Mouse (Mus musculus) intestine, embryonic 15.5 days (tissue): ENCODE data around the gene Fam69b. TPM values are rescaled to one million over a fixed set of nuclear protein-coding genes. Genes with fewer than 3 reads are reported as not detected.

Experiments
- ATAC-seq: fragments of 200-750 bp; cut with Nextera tagmentation; 2 replicates; pipeline ENCODE4 v1.8.0; 2017; ENCODE audit warnings: moderate TSS enrichment, moderate library complexity
- H3K27ac ChIP-seq: fragments of 300-500 bp; sonication (generic); 2 replicates; pipeline ENCODE4 v1.5.1; 2015; ENCODE audit warnings: mild to moderate bottlenecking, inconsistent platforms
- H3K27me3 ChIP-seq: fragments of 300-500 bp; sonication (generic); replicated peaks from 2 replicates; pipeline ENCODE4 v1.6.1; 2015; ENCODE audit warnings: inconsistent platforms
- H3K36me3 ChIP-seq: fragments of 300-500 bp; sonication (generic); 2 replicates; pipeline ENCODE4 v1.6.1; 2015; ENCODE audit warnings: inconsistent platforms
- H3K4me1 ChIP-seq: fragments of 300-500 bp; sonication (generic); replicated peaks from 2 replicates; pipeline ENCODE4 v1.6.1; 2015; ENCODE audit warnings: inconsistent platforms
- H3K4me2 ChIP-seq: fragments of 300-500 bp; sonication (generic); replicated peaks from 2 replicates; pipeline ENCODE4 v1.6.1; 2015; ENCODE audit warnings: mild to moderate bottlenecking, inconsistent platforms
- H3K4me3 ChIP-seq: fragments of 300-500 bp; sonication (generic); replicated peaks from 2 replicates; pipeline ENCODE4 v1.5.1; 2015; ENCODE audit warnings: inconsistent platforms
- H3K9ac ChIP-seq: fragments of 300-500 bp; sonication (generic); 2 replicates; pipeline ENCODE4 v1.6.1; 2015; ENCODE audit warnings: inconsistent platforms
- H3K9me3 ChIP-seq: fragments of 300-500 bp; sonication (generic); 2 replicates; pipeline ENCODE4 v1.6.1; 2016; ENCODE audit warnings: inconsistent platforms
- WGBS: fragments of 180-500 bp; shearing (Covaris S2); methylation state at CpG from one replicate; pipeline ENCODE4 v1.1.7; 2015; 5-methylcytosine and 5-hydroxymethylcytosine counted together
- polyA plus RNA-seq: library from polyadenylated mRNA; unstranded; fragments of >200 nt; fragmentation: Nextera tagmentation; extraction: Ambion mirVana; gene quantifications from 2 replicates; pipeline ENCODE4 v1.2.1, GENCODE M21; 2015

Gene Fam69b
- polyA plus RNA-seq, 1 experiment from 2014 or later, result 31.1 TPM

DNA sequence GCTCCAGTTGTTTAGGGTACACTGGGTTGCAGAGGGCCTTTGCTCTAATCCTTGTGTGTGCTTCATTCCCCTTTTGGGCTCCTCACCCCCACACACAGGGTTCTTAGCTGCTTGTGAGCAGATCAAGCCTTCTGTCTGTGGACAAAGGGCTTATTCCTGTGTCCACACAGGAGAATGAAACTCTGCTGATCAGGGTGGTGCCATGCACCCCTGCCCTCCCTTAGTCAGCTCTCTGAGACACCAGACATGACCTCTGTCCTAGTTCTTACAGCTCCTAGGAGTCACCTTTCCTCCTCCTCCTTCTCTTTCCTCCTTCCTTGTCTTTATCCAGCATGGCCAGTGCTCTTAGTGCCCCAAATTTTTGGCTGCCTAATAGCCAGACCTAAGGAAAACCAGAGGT is 16.4 kb upstream of the Fam69b start:
- Histone ChIP-seq H3K27me3 (no peaks in the 10 kb centered on the region), H3K4me3 (no peak overlapping the region), H3K4me1 (peaks cover 10% of the 10 kb centered on the region), H3K27ac (no peak overlapping the region), H3K36me3 (no peaks in the 10 kb centered on the region), H3K9ac (no peak overlapping the region), H3K9me3 (no peaks in the 10 kb centered on the region), H3K4me2 (no peak overlapping the region)
- ATAC-seq, result no peak

DNA sequence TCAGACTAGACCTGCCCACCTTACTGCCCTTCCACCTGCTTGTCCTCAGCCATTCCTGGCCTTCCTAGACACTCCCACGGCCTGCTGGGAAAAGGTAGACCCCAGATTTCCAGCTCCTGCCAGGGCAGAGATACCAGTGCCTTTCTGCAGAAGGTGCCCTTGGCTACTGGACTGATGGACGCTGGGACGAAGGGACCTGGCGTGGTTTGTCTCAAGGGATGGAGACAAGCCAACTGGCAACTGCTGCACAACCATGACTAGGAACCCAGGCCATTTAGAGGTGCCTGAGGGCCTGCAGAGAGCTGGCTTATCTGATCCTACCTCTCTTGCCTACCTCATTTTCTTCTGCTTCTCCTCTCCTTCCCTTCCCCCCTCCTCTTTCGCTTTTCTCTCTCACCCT is 13.4 kb upstream of the Fam69b start:
- Histone ChIP-seq H3K36me3 (no peaks in the 10 kb centered on the region), H3K27ac (no peak overlapping the region), H3K4me2 (no peak overlapping the region), H3K4me3 (no peak overlapping the region), H3K9ac (no peak overlapping the region), H3K4me1 (no peaks in the 10 kb centered on the region), H3K9me3 (no peaks in the 10 kb centered on the region), H3K27me3 (no peaks in the 10 kb centered on the region)
- WGBS, result 76% methylated on average over 5 of the region's 5 CpGs
- ATAC-seq, result no peak

DNA sequence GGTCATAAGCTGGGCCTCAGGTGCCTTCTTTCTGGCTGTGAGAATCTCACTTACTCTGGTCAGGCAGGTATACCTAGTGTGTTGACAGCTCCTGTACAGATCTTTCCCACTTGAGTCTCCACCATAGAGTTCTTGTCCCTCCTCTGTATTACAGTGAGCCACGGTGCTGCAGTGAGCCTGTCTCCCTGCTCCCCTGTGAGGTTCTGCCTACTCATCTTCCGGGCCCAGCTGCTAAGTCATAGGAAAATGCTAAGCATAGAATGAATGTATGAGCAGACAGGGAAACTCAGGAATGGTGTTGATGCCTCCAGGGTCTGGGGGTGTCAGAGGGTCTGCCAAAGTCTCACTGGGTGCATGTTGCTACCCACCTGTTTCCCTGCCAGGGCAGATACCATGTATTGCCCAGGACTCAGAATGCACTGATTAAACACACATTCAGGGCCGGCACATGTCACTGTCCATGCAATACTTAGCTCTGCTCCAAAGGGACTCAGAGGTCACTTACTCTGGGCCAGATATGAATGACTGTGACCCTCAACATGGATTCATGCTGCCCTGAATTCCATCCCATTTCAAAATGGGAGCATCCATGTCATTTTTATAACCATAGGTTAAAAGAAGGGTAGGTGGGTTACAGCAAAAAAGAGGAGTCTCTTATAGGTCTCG is 12.7 kb upstream of the Fam69b start:
- H3K9me3 ChIP-seq, result no peaks in the 10 kb centered on the region
- H3K9ac ChIP-seq, result no peak overlapping the region
- no peak for ATAC-seq
- no peak overlapping the region for H3K4me2 ChIP-seq
- 83% methylated on average over 4 of the region's 4 CpGs for WGBS
- H3K27ac ChIP-seq, result no peak overlapping the region
- no peaks in the 10 kb centered on the region for H3K27me3 ChIP-seq
- H3K4me3 ChIP-seq, result no peak overlapping the region
- no peaks in the 10 kb centered on the region for H3K36me3 ChIP-seq
- no peaks in the 10 kb centered on the region for H3K4me1 ChIP-seq

DNA sequence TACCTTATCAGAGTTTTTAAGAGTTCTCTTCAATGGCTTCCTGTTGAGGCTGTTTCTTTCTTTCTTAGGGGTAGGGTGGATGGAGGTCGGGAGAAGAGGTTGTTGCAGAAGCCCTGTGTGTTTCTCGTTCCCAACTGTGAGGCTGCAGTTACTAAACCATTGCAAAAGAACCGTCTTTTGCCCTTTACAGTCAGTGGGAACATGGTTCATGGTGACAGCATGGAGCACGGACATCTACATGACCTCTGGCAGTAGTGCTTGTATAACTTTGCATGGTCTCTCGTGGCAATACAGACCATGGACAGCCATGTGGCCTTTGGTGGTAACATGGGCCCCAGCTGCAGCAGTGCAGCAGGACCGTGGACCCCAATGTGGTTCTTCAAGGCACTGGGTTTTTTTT is 10.9 kb upstream of the Fam69b start:
- ATAC-seq, result no peak
- no peaks in the 10 kb centered on the region for H3K9me3 ChIP-seq
- H3K27ac ChIP-seq, result no peak overlapping the region
- no peak overlapping the region for H3K9ac ChIP-seq
- no peak overlapping the region for H3K4me2 ChIP-seq
- H3K4me1 ChIP-seq, result no peaks in the 10 kb centered on the region
- WGBS, result 81% methylated on average over 6 of the region's 6 CpGs
- no peak overlapping the region for H3K4me3 ChIP-seq
- no peaks in the 10 kb centered on the region for H3K27me3 ChIP-seq
- H3K36me3 ChIP-seq, result no peaks in the 10 kb centered on the region

- H3K27ac ChIP-seq, result no peak overlapping the region
- H3K9ac ChIP-seq, result no peak overlapping the region
- ATAC-seq, result no peak
- H3K36me3 ChIP-seq, result no peaks in the 10 kb centered on the region
- H3K27me3 ChIP-seq, result no peaks in the 10 kb centered on the region
- H3K9me3 ChIP-seq, result no peaks in the 10 kb centered on the region
- H3K4me2 ChIP-seq, result no peak overlapping the region
- no peak overlapping the region for H3K4me3 ChIP-seq
- WGBS, result 49% methylated on average over 7 of the region's 7 CpGs
- no peaks in the 10 kb centered on the region for H3K4me1 ChIP-seq
Observed at GRCm38 (mm10) chr2:26617928-26618327, 10.3 kb upstream of the Fam69b start.

GRCm38 (mm10) chr2:26621246-26621645 is 7.0 kb upstream of the Fam69b start:
- H3K4me2 ChIP-seq, result no peak overlapping the region
- H3K9ac ChIP-seq, result no peak overlapping the region
- H3K9me3 ChIP-seq, result no peaks in the 10 kb centered on the region
- 37% methylated on average over 2 of the region's 2 CpGs for WGBS
- no peaks in the 10 kb centered on the region for H3K36me3 ChIP-seq
- no peak overlapping the region for H3K4me3 ChIP-seq
- no peak overlapping the region for H3K27ac ChIP-seq
- no peaks in the 10 kb centered on the region for H3K27me3 ChIP-seq
- no peaks in the 10 kb centered on the region for H3K4me1 ChIP-seq
- 0 out of 2 replicates have a peak, but pooled peaks have one; percentile 30 for ATAC-seq

GRCm38 (mm10) chr2:26622984-26623383 is 5.3 kb upstream of the Fam69b start:
- no peak overlapping the region for H3K4me2 ChIP-seq
- no peak overlapping the region for H3K9ac ChIP-seq
- whole genome bisulfite sequencing, result 67% methylated on average over 5 of the region's 5 CpGs
- H3K27me3 ChIP-seq, result no peaks in the 10 kb centered on the region
- no peaks in the 10 kb centered on the region for H3K9me3 ChIP-seq
- no peak for ATAC-seq
- no peak overlapping the region for H3K4me3 ChIP-seq
- no peaks in the 10 kb centered on the region for H3K36me3 ChIP-seq
- no peak overlapping the region for H3K27ac ChIP-seq
- H3K4me1 ChIP-seq, result no peaks in the 10 kb centered on the region

DNA sequence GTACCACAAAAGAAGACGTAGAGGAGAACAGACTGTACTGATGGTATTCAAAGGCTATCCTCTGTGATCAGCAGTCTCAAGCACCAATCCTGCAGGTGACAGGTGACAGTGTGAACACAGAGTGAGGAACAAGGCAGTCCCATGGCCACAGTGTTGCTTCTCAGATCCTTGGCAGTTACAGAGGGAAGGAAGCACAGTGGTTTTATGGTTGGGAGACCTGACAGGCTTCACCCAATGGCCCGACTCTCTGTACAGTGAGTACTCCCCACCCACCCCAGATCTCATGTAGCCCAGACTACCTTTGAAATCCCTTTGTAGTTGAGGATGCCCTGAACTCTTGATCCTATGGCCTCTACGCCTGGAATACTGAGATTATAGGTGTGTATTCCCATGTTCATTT is 2.8 kb upstream of the Fam69b start:
- Histone ChIP-seq H3K27me3 (no peaks in the 10 kb centered on the region), H3K4me1 (peaks cover 21% of the 10 kb centered on the region), H3K27ac (no peak overlapping the region), H3K4me2 (no peak overlapping the region), H3K4me3 (no peak overlapping the region), H3K9me3 (no peaks in the 10 kb centered on the region), H3K9ac (no peak overlapping the region), H3K36me3 (no peaks in the 10 kb centered on the region)
- ATAC-seq, result no peak
- 79% methylated on average over 3 of the region's 3 CpGs for WGBS

- Histone ChIP-seq H3K9me3 (no peaks in the 10 kb centered on the region), H3K27me3 (no peaks in the 10 kb centered on the region), H3K27ac (no peak overlapping the region), H3K36me3 (no peaks in the 10 kb centered on the region), H3K9ac (no peak overlapping the region), H3K4me3 (no peak overlapping the region), H3K4me1 (peaks cover 27% of the 10 kb centered on the region), H3K4me2 (no peak overlapping the region)
- no peak for ATAC-seq
- 72% methylated on average over 3 of the region's 3 CpGs for WGBS
Observed at GRCm38 (mm10) chr2:26626081-26626480, 2.2 kb upstream of the Fam69b start.

DNA sequence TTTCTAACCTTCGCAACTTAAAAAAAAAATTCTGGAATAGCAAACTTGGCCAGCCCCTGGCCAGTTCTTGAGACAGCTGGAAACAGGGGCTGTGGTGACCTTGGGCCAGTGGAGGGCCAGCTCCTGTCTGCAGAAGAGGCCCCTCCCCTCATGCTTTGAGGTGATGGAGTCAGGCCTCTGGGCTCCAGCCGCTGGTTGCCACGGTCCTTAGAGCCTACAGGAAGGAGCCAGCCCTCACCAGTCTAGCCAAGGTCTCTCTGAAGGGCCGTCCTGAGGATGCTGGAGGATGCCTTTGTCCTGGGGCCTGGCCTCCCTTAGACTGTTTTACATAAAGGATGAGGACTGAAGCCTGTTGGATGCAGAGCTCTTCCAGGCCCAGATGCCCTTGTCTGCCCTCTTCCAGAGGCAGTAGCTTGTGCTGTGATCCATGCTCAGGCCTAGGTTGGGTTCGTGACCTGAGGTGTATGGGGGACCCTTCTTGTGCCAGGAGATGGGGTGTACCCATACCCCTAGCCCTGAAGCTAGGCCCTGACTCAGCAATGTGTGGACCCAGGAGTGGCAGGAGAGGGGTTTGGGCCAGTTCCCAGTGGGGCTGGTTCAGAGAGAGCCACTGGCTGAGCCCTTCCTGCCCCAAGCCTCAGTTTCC is 658 bp downstream of the Fam69b start:
- H3K4me1 ChIP-seq, result peaks cover 30% of the 10 kb centered on the region
- peak; percentile 34 for ATAC-seq
- no peaks in the 10 kb centered on the region for H3K9me3 ChIP-seq
- H3K27me3 ChIP-seq, result no peaks in the 10 kb centered on the region
- H3K9ac ChIP-seq, result peak overlapping the region; percentile 81
- peak overlapping the region; percentile 98 for H3K4me2 ChIP-seq
- WGBS, result 25% methylated on average over 5 of the region's 5 CpGs
- H3K27ac ChIP-seq, result peak overlapping the region; percentile 18; the same call in 1 of the 2 replicates
- H3K4me3 ChIP-seq, result peak overlapping the region; percentile 72
- H3K36me3 ChIP-seq, result no peaks in the 10 kb centered on the region

DNA sequence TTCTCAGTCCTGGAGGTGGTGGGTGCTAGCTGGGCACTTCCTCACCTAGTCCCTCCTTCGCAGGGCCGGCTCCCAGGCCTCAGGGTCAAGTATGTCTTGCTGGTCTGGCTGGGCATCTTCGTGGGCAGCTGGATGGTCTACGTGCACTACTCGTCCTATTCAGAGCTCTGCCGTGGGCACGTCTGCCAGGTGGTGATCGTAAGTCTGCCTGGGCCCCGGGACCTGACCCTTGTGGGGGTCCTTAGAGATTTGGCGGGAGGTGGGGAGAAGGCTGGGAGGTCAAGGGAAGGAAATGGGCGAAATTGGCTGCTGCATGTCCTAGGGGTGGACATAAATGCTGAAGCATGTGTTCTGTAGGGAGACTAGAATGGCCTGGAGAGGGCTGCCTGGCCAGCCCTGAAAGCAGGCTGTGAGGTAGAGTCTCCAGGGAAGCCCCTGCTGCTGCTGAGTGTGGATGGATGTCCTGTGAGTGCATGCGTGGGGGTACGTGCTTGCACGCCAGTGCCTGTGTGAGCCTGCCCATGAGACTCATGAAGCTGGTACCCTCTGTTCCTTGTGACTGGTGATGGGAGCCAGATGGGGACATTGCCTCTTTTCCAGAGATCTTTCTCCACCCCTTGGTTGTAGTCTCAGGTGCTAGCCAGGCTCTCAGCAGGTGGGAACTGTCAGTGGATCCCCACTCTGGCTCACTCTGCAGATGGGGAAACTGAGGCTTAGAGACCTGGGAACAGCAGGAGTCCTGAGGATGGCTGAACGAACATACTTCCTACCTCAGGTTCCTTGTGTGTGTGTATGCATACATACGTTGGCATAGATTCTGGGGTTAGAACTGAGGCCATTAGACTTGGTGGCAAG is 4.5 kb downstream of the Fam69b start:
- Histone ChIP-seq H3K9me3 (no peaks in the 10 kb centered on the region), H3K4me3 (no peak overlapping the region), H3K27ac (no peak overlapping the region), H3K36me3 (peaks cover 25% of the 10 kb centered on the region), H3K9ac (no peak overlapping the region), H3K27me3 (no peaks in the 10 kb centered on the region), H3K4me2 (no peak overlapping the region), H3K4me1 (peaks cover 37% of the 10 kb centered on the region)
- ATAC-seq, result no peak
- 80% methylated on average over 16 of the region's 16 CpGs for WGBS

GRCm38 (mm10) chr2:26633953-26634530 is 5.8 kb downstream of the Fam69b start:
- no peak for ATAC-seq
- no peak overlapping the region for H3K4me3 ChIP-seq
- H3K4me2 ChIP-seq, result no peak overlapping the region
- no peaks in the 10 kb centered on the region for H3K9me3 ChIP-seq
- no peak overlapping the region for H3K9ac ChIP-seq
- H3K36me3 ChIP-seq, result peaks cover 30% of the 10 kb centered on the region
- H3K27ac ChIP-seq, result peak overlapping the region; percentile 2; the same call in 1 of the 2 replicates
- 61% methylated on average over 4 of the region's 4 CpGs for WGBS
- peaks cover 43% of the 10 kb centered on the region for H3K4me1 ChIP-seq
- no peaks in the 10 kb centered on the region for H3K27me3 ChIP-seq
